In genomic region chr11:78786013-78786431, GRCm38 (mm10) we compare ENCODE assay signal across 14 mouse cellular contexts. TPM values are rescaled to one million over a fixed set of nuclear protein-coding genes. Genes with fewer than 3 reads are reported as not detected.
A peak's percentile ranks its signal among the peaks of the same experiment; 100 is the strongest.
DNase-seq lines count a peak whose midpoint lies in the region; ATAC-seq and TF ChIP-seq lines count a peak whose summit lies in the region.
"Had no signal": no experiment of that assay in that cellular context is flagged by ENCODE, and none has a peak within 500 bp of the region (broad histone marks: within the 10 kb centered on the region; RNA-seq: fewer than 3 reads in every experiment).

No protein-coding gene starts in this region.

- H3K27me3 ChIP-seq in heart, embryonic 15.5 days: no peaks in the 10 kb centered on the region
- H3K27me3 ChIP-seq in forebrain, postnatal 0 days (ENCODE audit: insufficient read depth, low read length): no peaks in the 10 kb centered on the region
- no peaks in the 10 kb centered on the region for H3K27me3 ChIP-seq in midbrain, embryonic 15.5 days (replicated peaks)
- H3K27me3 ChIP-seq: limb, embryonic 13.5 days had no signal

- no peak for TF ChIP-seq CTCF in forebrain, postnatal 0 days (IDR thresholded peaks at IDR 0.05; ENCODE audit: low read depth)

- H3K4me1 ChIP-seq in heart, embryonic 15.5 days (replicated peaks): peaks cover 14% of the 10 kb centered on the region
- no peaks in the 10 kb centered on the region for H3K4me1 ChIP-seq in forebrain, postnatal 0 days (ENCODE audit: insufficient read depth)
- H3K4me1 ChIP-seq in midbrain, embryonic 15.5 days: peaks cover 21% of the 10 kb centered on the region; the same call in 1 of the 2 replicates

- ATAC-seq in heart, embryonic 15.5 days (replicated peaks; ENCODE audit: insufficient number of reproducible peaks, insufficient read depth, low FRiP score, low read depth): no peak
- peak; percentile 47 for ATAC-seq in forebrain, postnatal 0 days
- ATAC-seq in midbrain, embryonic 15.5 days (replicated peaks): peak; percentile 50; the same call in 1 of the 2 replicates

- H3K4me2 ChIP-seq in heart, embryonic 15.5 days: no peak overlapping the region
- no peak overlapping the region for H3K4me2 ChIP-seq in forebrain, postnatal 0 days (ENCODE audit: low read depth)
- no peak overlapping the region for H3K4me2 ChIP-seq in midbrain, embryonic 15.5 days
- H3K4me2 ChIP-seq: limb, embryonic 13.5 days; lung, embryonic 14.5 days had no signal

- no peak overlapping the region for H3K4me3 ChIP-seq in heart, embryonic 15.5 days
- H3K4me3 ChIP-seq in forebrain, postnatal 0 days (ENCODE audit: low read depth, low read length): no peak overlapping the region
- no peak overlapping the region for H3K4me3 ChIP-seq in midbrain, embryonic 15.5 days
- H3K4me3 ChIP-seq: limb, embryonic 13.5 days; megakaryocyte, embryonic 14.5 days had no signal

- H3K9ac ChIP-seq in heart, embryonic 15.5 days: no peak overlapping the region
- no peak overlapping the region for H3K9ac ChIP-seq in forebrain, postnatal 0 days
- no peak overlapping the region for H3K9ac ChIP-seq in midbrain, embryonic 15.5 days
- H3K9ac ChIP-seq: limb, embryonic 13.5 days; lung, embryonic 14.5 days had no signal

- WGBS in heart, embryonic 15.5 days: 13% methylated on average over 7 of the region's 7 CpGs
- 7% methylated on average over 7 of the region's 7 CpGs for WGBS in forebrain, postnatal 0 days
- 4% methylated on average over 7 of the region's 7 CpGs for WGBS in midbrain, embryonic 15.5 days

- H3K36me3 ChIP-seq in heart, embryonic 15.5 days: no peaks in the 10 kb centered on the region
- H3K36me3 ChIP-seq in forebrain, postnatal 0 days (ENCODE audit: insufficient read depth): no peaks in the 10 kb centered on the region
- H3K36me3 ChIP-seq in midbrain, embryonic 15.5 days (replicated peaks): no peaks in the 10 kb centered on the region
- H3K36me3 ChIP-seq: limb, embryonic 13.5 days had no signal

- DNase-seq in heart, adult 11 months: no peak
- peak; percentile 55 for DNase-seq in embryo, embryonic 11 days
- no peak for DNase-seq in forebrain, postnatal 0 days
- DNase-seq in lung, postnatal 10 days: no peak
- no peak for DNase-seq in yolk sac, embryonic 10.5 days (ENCODE audit: low spot score)
- DNase-seq in gastrocnemius, postnatal 25 days: no peak
- DNase-seq: cerebellum, postnatal 36 days; gastrocnemius, postnatal 36 days; lung, embryonic 14.5 days had no signal

- H3K27ac ChIP-seq in heart, embryonic 15.5 days: 0 out of 2 replicates have a peak overlapping the region, but pooled peaks have one; percentile 27
- peak overlapping the region; percentile 54 for H3K27ac ChIP-seq in forebrain, postnatal 0 days (ENCODE audit: low read depth, low read length)
- peak overlapping the region; percentile 51 for H3K27ac ChIP-seq in midbrain, embryonic 15.5 days
- H3K27ac ChIP-seq: kidney, postnatal 0 days; limb, embryonic 13.5 days had no signal

- no peaks in the 10 kb centered on the region for H3K9me3 ChIP-seq in heart, embryonic 15.5 days (replicated peaks)
- no peaks in the 10 kb centered on the region for H3K9me3 ChIP-seq in forebrain, postnatal 0 days (ENCODE audit: low read length)
- no peaks in the 10 kb centered on the region for H3K9me3 ChIP-seq in midbrain, embryonic 15.5 days
- H3K9me3 ChIP-seq: limb, embryonic 13.5 days; megakaryocyte, embryonic 14.5 days had no signal

RNA-seq across cellular contexts. Expression of gene Ccnq, which starts 34.5 kb away (rescaled TPM):
- polyA plus RNA-seq in heart, embryonic 15.5 days (2015; fragmentation: Nextera tagmentation; extraction: Ambion mirVana): 23.8 and 27.7 TPM in 2 replicates
- total RNA-seq in forebrain, postnatal 0 days (2014; rRNA removed): 28.3 and 30.7 TPM in 2 replicates
- polyA plus RNA-seq in forebrain, postnatal 0 days (2015; fragmentation: Nextera tagmentation; extraction: Ambion mirVana): 31.8 and 33.1 TPM in 2 replicates
- polyA plus RNA-seq in midbrain, embryonic 15.5 days (2015; fragmentation: Nextera tagmentation; extraction: Ambion mirVana): 27.7 and 29.9 TPM in 2 replicates
- total RNA-seq in gastrocnemius, postnatal 25 days (2021): 1 to 10 TPM; 9.5 to 10.0 TPM

RNA-seq across cellular contexts. Expression of gene Lyrm9, which starts 40.4 kb away (rescaled TPM):
- 26.9 and 37.9 TPM in 2 replicates for polyA plus RNA-seq in heart, embryonic 15.5 days (2015; fragmentation: Nextera tagmentation; extraction: Ambion mirVana)
- 24.4 and 40.2 TPM in 2 replicates for total RNA-seq in forebrain, postnatal 0 days (2014; rRNA removed)
- 37.8 and 41.5 TPM in 2 replicates for polyA plus RNA-seq in forebrain, postnatal 0 days (2015; fragmentation: Nextera tagmentation; extraction: Ambion mirVana)
- polyA plus RNA-seq in midbrain, embryonic 15.5 days (2015; fragmentation: Nextera tagmentation; extraction: Ambion mirVana): 31.9 and 35.8 TPM in 2 replicates
- total RNA-seq in gastrocnemius, postnatal 25 days (2021): 10 to 100 TPM; 10.8 to 14.5 TPM
